Mouse (Mus musculus) limb, embryonic 12.5 days (tissue): ENCODE data around the gene Trip13. TPM values are rescaled to one million over a fixed set of nuclear protein-coding genes. Genes with fewer than 3 reads are reported as not detected.

Source experiments
- ATAC-seq: fragments of 200-750 bp; cut with Nextera tagmentation; 2 replicates; pipeline ENCODE4 v1.8.0; 2017; ENCODE audit warnings: low read depth, moderate TSS enrichment; ENCODE audit not compliant: insufficient number of reproducible peaks, insufficient read depth, low FRiP score, low TSS enrichment
- H3K27ac ChIP-seq: fragments of 300-500 bp; sonication (generic); 2 replicates; pipeline ENCODE4 v1.5.1; 2016; ENCODE audit warnings: mild to moderate bottlenecking, moderate library complexity
- H3K27me3 ChIP-seq: fragments of 300-500 bp; sonication (generic); 2 replicates; pipeline ENCODE4 v1.6.1; 2016; ENCODE audit warnings: mild to moderate bottlenecking, moderate library complexity
- H3K36me3 ChIP-seq: fragments of 300-500 bp; sonication (generic); 2 replicates; pipeline ENCODE4 v1.6.1; 2016; ENCODE audit warnings: mild to moderate bottlenecking, moderate library complexity
- H3K4me1 ChIP-seq: fragments of 300-500 bp; sonication (generic); replicated peaks from 2 replicates; pipeline ENCODE4 v1.6.1; 2016
- H3K4me2 ChIP-seq: fragments of 300-500 bp; sonication (generic); 2 replicates; pipeline ENCODE4 v1.6.1; 2016; ENCODE audit warnings: mild to moderate bottlenecking, moderate library complexity
- H3K4me3 ChIP-seq: fragments of 300-500 bp; sonication (generic); replicated peaks from 2 replicates; pipeline ENCODE4 v1.5.1; 2016; ENCODE audit warnings: mild to moderate bottlenecking
- H3K9ac ChIP-seq: fragments of 300-500 bp; sonication (generic); replicated peaks from 2 replicates; pipeline ENCODE4 v1.6.1; 2016; ENCODE audit warnings: mild to moderate bottlenecking, moderate library complexity
- H3K9me3 ChIP-seq: fragments of 300-500 bp; sonication (generic); 2 replicates; pipeline ENCODE4 v1.6.1; 2016; ENCODE audit warnings: mild to moderate bottlenecking, moderate library complexity
- WGBS: fragments of 180-500 bp; shearing (Covaris S2); methylation state at CpG from one replicate; pipeline ENCODE4 v1.1.7; 2016; 5-methylcytosine and 5-hydroxymethylcytosine counted together
- microRNA-seq: library from miRNA; unstranded; fragments of <30 nt; microRNA quantifications from one replicate; pipeline ENCODE4, GENCODE M21; 2017
- polyA plus RNA-seq: library from polyadenylated mRNA; unstranded; fragments of >200 nt; fragmentation: Nextera tagmentation; extraction: Ambion mirVana; gene quantifications from 2 replicates; pipeline ENCODE4 v1.2.1, GENCODE M21; 2016

Trip13 gene
- polyA plus RNA-seq, 1 experiment from 2014 or later, result 49.5 TPM

DNA sequence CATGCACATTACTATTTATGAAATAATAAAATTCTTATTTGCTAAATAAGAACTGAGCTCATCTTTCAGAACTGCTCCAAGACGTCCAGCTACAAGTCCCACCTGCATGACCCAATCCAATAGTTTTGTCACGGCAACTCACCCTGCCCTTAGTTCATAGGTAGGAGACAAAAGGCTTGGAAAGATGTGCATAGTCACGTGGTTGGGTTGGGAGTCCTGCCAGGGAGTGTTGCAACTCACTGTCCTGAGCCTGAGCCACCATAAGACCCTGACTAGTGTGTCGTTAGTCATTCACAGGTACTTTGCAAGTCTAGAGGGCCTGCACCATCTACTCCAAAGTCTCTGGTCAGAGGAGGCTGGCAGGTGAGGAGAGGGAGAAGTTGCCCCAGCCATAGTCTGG lies 51.5 kb downstream of the Trip13 start:
- ATAC-seq, result no peak
- H3K4me3 ChIP-seq, result no peak overlapping the region
- H3K9me3 ChIP-seq, result no peaks in the 10 kb centered on the region
- 58% methylated on average over 4 of the region's 4 CpGs for WGBS
- H3K4me1 ChIP-seq, result peaks cover 27% of the 10 kb centered on the region
- peak overlapping the region; percentile 54 for H3K27ac ChIP-seq
- H3K9ac ChIP-seq, result no peak overlapping the region
- no peaks in the 10 kb centered on the region for H3K36me3 ChIP-seq
- no peak overlapping the region for H3K4me2 ChIP-seq
- no peaks in the 10 kb centered on the region for H3K27me3 ChIP-seq

GRCm38 (mm10) chr13:73885656-73886055 lies 51.9 kb downstream of the Trip13 start:
- ATAC-seq, result no peak
- Histone ChIP-seq H3K9me3 (no peaks in the 10 kb centered on the region), H3K36me3 (no peaks in the 10 kb centered on the region), H3K9ac (no peak overlapping the region), H3K4me3 (no peak overlapping the region), H3K27ac (peak overlapping the region; percentile 54), H3K27me3 (no peaks in the 10 kb centered on the region), H3K4me1 (peaks cover 30% of the 10 kb centered on the region), H3K4me2 (no peak overlapping the region)
- 75% methylated on average over 4 of the region's 4 CpGs for WGBS

- whole genome bisulfite sequencing, result 73% methylated on average over 8 of the region's 8 CpGs
- no peaks in the 10 kb centered on the region for H3K36me3 ChIP-seq
- ATAC-seq, result no peak
- H3K4me1 ChIP-seq, result peaks cover 16% of the 10 kb centered on the region; the same call in 1 of the 2 replicates
- H3K4me2 ChIP-seq, result no peak overlapping the region
- no peak overlapping the region for H3K4me3 ChIP-seq
- no peak overlapping the region for H3K9ac ChIP-seq
- H3K9me3 ChIP-seq, result no peaks in the 10 kb centered on the region
- no peaks in the 10 kb centered on the region for H3K27me3 ChIP-seq
- no peak overlapping the region for H3K27ac ChIP-seq
Observed at GRCm38 (mm10) chr13:73881347-73881746, 56.2 kb downstream of the Trip13 start.

- WGBS, result 83% methylated on average over 5 of the region's 5 CpGs
- Histone ChIP-seq H3K27ac (no peak overlapping the region), H3K36me3 (no peaks in the 10 kb centered on the region), H3K27me3 (no peaks in the 10 kb centered on the region), H3K4me3 (no peak overlapping the region), H3K4me1 (peaks cover 11% of the 10 kb centered on the region), H3K9me3 (no peaks in the 10 kb centered on the region), H3K9ac (no peak overlapping the region), H3K4me2 (no peak overlapping the region)
- no peak for ATAC-seq
Observed at GRCm38 (mm10) chr13:73879824-73880223, 57.8 kb downstream of the Trip13 start.

DNA sequence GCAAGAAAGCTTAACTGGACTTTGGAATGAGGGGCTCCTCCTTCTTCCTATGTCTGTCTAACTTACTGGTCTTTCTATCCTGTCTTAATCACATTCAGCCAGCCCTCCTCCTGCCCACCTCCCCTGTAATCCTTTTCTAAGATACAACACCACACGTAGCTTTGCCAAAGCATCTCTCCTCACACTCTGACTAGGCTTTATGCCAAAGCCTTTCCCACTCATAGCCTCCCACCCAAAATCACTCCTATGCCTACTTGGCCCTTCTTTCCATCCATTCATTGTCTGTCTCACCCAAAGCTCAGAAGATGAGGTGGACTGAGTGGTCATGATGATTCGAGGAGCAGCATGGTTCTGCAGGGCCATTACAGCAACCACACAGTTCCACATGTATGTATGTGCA lies 65.4 kb downstream of the Trip13 start:
- H3K9ac ChIP-seq, result no peak overlapping the region
- no peaks in the 10 kb centered on the region for H3K27me3 ChIP-seq
- peaks cover 3% of the 10 kb centered on the region; the same call in 1 of the 2 replicates for H3K4me1 ChIP-seq
- no peaks in the 10 kb centered on the region for H3K9me3 ChIP-seq
- H3K27ac ChIP-seq, result no peak overlapping the region
- no peak overlapping the region for H3K4me2 ChIP-seq
- ATAC-seq, result no peak
- WGBS, result 90% methylated on average over 2 of the region's 2 CpGs
- H3K36me3 ChIP-seq, result no peaks in the 10 kb centered on the region
- no peak overlapping the region for H3K4me3 ChIP-seq

Small RNA genes lying within 50 kb of the gene (microRNA-seq; reads per million reads assigned to microRNA genes)
- not detected for gene Gm25197

Other genes starting within 250 kb of the Trip13 start
- not detected in 2 replicates for gene Slc6a19, start 232.9 kb downstream of the Trip13 start, polyA plus RNA-seq
- gene Slc12a7, start 204.7 kb downstream of the Trip13 start, polyA plus RNA-seq, result 42.7 and 48.4 TPM in 2 replicates
- gene Nkd2, start 90.2 kb downstream of the Trip13 start, polyA plus RNA-seq, result 57.5 and 61.6 TPM in 2 replicates
- gene Brd9, start within 50 bp of the Trip13 start, polyA plus RNA-seq, result 59.7 and 66.7 TPM in 2 replicates
- not detected in 2 replicates for gene Zdhhc11, start 26.1 kb upstream of the Trip13 start, polyA plus RNA-seq
- 0.53 and 0.58 TPM in 2 replicates for gene Tppp, start 71.6 kb upstream of the Trip13 start, polyA plus RNA-seq
- 20.9 TPM in 2 replicates for gene Cep72, start 124.5 kb upstream of the Trip13 start, polyA plus RNA-seq
- not detected in 2 replicates for gene Slc9a3, start 183.7 kb upstream of the Trip13 start, polyA plus RNA-seq